Mouse (Mus musculus) erythroblast, adult 5-6 weeks (primary cell): ENCODE measurements around the gene Zfp820. TPM values are rescaled to one million over a fixed set of nuclear protein-coding genes. Genes with fewer than 3 reads are reported as not detected.
"Not testable (repeated sequence)": the region's sequence is repeated elsewhere in the genome, so short reads cannot be mapped to it uniquely, and the experiment has no call there.

Experiments used
- ATAC-seq: replicated peaks from 2 replicates; pipeline ENCODE4 v1.8.0; 2016; ENCODE audit warnings: moderate number of reproducible peaks, mild to moderate bottlenecking, moderate TSS enrichment, inconsistent platforms; ENCODE audit not compliant: poor library complexity, low FRiP score, severe bottlenecking
- total RNA-seq, 2 experiments: library from RNA; stranded (forward) in 1 of 2; stranded (reverse) in 1 of 2; fragments of 150-400 nt in 1 of 2; fragments of 200-764, 138-1000 nt in 1 of 2; gene quantifications; 2 replicates each; pipeline versions ENCODE4 v1.2.3 to v1.2.4; 2015 to 2017; ENCODE audit warnings: low replicate concordance in 2 of 2

Zfp820 gene
- 1.7 TPM in 1 of 2 replicates, not detected in the other for total RNA-seq (2015; ENCODE audit: low replicate concordance)
- 2.0 TPM in 1 of 2 replicates, not detected in the other for total RNA-seq (2017; ENCODE audit: low replicate concordance)

GRCm38 (mm10) chr17:21845545-21846321 lies at the start of gene Zfp820:
Zfp820 (minus strand) TSS chr17:21845772.
- no peak for ATAC-seq

GRCm38 (mm10) chr17:21871256-21871655 lies 25.7 kb upstream of the Zfp820 start:
- no peak for ATAC-seq

GRCm38 (mm10) chr17:21846322-21846582 lies 680 bp upstream of the Zfp820 start:
- not testable (repeated sequence) for ATAC-seq

- no peak for ATAC-seq
Observed at GRCm38 (mm10) chr17:21838510-21838909, 7.1 kb downstream of the Zfp820 start.

GRCm38 (mm10) chr17:21801373-21801772 lies 44.2 kb downstream of the Zfp820 start:
- ATAC-seq = not testable (repeated sequence)

- ATAC-seq = no peak
Observed at GRCm38 (mm10) chr17:21792256-21792655, 53.3 kb downstream of the Zfp820 start.

GRCm38 (mm10) chr17:21770336-21770735 lies 75.2 kb downstream of the Zfp820 start:
- ATAC-seq = no peak

Other genes starting within 250 kb of the Zfp820 start
- 0.19 and 2.3 TPM in 2 replicates for gene Zfp983, start 195.1 kb downstream of the Zfp820 start, total RNA-seq (2015; ENCODE audit: low replicate concordance)
- gene Zfp983, start 195.1 kb downstream of the Zfp820 start, total RNA-seq (2017; ENCODE audit: low replicate concordance) = 1.1 and 4.3 TPM in 2 replicates
- gene Gm10226, start 153.9 kb downstream of the Zfp820 start, total RNA-seq (2015; ENCODE audit: low replicate concordance) = not detected in 2 replicates
- gene Gm10226, start 153.9 kb downstream of the Zfp820 start, total RNA-seq (2017; ENCODE audit: low replicate concordance) = 56.8 TPM in 1 of 2 replicates, not detected in the other
- 0.63 and 10.2 TPM in 2 replicates for gene Zfp760, start 138.0 kb downstream of the Zfp820 start, total RNA-seq (2015; ENCODE audit: low replicate concordance)
- 2.0 and 3.6 TPM in 2 replicates for gene Zfp760, start 138.0 kb downstream of the Zfp820 start, total RNA-seq (2017; ENCODE audit: low replicate concordance)
- gene Zfp229, start 115.0 kb downstream of the Zfp820 start, total RNA-seq (2015; ENCODE audit: low replicate concordance) = 0.42 and 2.7 TPM in 2 replicates
- 1.1 and 1.7 TPM in 2 replicates for gene Zfp229, start 115.0 kb downstream of the Zfp820 start, total RNA-seq (2017; ENCODE audit: low replicate concordance)
- gene Zfp995, start 64.2 kb upstream of the Zfp820 start, total RNA-seq (2015; ENCODE audit: low replicate concordance) = not detected in 2 replicates
- gene Zfp995, start 64.2 kb upstream of the Zfp820 start, total RNA-seq (2017; ENCODE audit: low replicate concordance) = 2.5 and 4.7 TPM in 2 replicates
- 8.8 and 10.4 TPM in 2 replicates for gene Zfp942, start 116.7 kb upstream of the Zfp820 start, total RNA-seq (2015; ENCODE audit: low replicate concordance)
- 10.2 and 14.6 TPM in 2 replicates for gene Zfp942, start 116.7 kb upstream of the Zfp820 start, total RNA-seq (2017; ENCODE audit: low replicate concordance)
- 11.3 and 12.1 TPM in 2 replicates for gene Zfp943, start 116.8 kb upstream of the Zfp820 start, total RNA-seq (2015; ENCODE audit: low replicate concordance)
- 12.4 and 14.0 TPM in 2 replicates for gene Zfp943, start 116.8 kb upstream of the Zfp820 start, total RNA-seq (2017; ENCODE audit: low replicate concordance)